In genomic region chr4:57318525-57319212, GRCm38 (mm10) we compare ENCODE assay signal across 7 mouse cellular contexts. TPM values are rescaled to one million over a fixed set of nuclear protein-coding genes. Genes with fewer than 3 reads are reported as not detected.
A peak's percentile ranks its signal among the peaks of the same experiment; 100 is the strongest.
DNase-seq lines count a peak whose midpoint lies in the region; ATAC-seq and TF ChIP-seq lines count a peak whose summit lies in the region.

No protein-coding gene starts in this region.

- H3K27me3 ChIP-seq in lung, embryonic 14.5 days (ENCODE audit: insufficient read depth, low read length) = no peaks in the 10 kb centered on the region
- no peaks in the 10 kb centered on the region; the same call in 1 of the 2 replicates for H3K27me3 ChIP-seq in embryonic facial prominence, embryonic 15.5 days
- no peaks in the 10 kb centered on the region for H3K27me3 ChIP-seq in liver, embryonic 13.5 days

- WGBS in lung, embryonic 14.5 days = 4% methylated on average over 10 of the region's 10 CpGs
- WGBS in lung, adult 2 months = 15% methylated on average over 10 of the region's 10 CpGs
- WGBS in embryonic facial prominence, embryonic 15.5 days = 24% methylated on average over 10 of the region's 10 CpGs
- 31% methylated on average over 10 of the region's 10 CpGs for WGBS in liver, embryonic 13.5 days (ENCODE audit: insufficient replicate concordance)

- TF ChIP-seq POLR2A in lung, adult 2 months (IDR thresholded peaks at IDR 0.05; ENCODE audit: borderline replicate concordance, extremely low read depth, low read depth, low read length) = no peak

- ATAC-seq in lung, embryonic 14.5 days (ENCODE audit: insufficient read depth) = peak; percentile 81
- ATAC-seq in embryonic facial prominence, embryonic 15.5 days (ENCODE audit: insufficient number of reproducible peaks, low FRiP score, low TSS enrichment, low read depth) = no peak
- peak; percentile 51; the same call in 1 of the 2 replicates for ATAC-seq in liver, embryonic 13.5 days (ENCODE audit: low read depth)
- ATAC-seq in activated CD4-positive, CD25-positive, alpha-beta regulatory T cell, adult 4 months = no peak

- H3K9ac ChIP-seq in lung, embryonic 14.5 days = no peak overlapping the region
- no peak overlapping the region for H3K9ac ChIP-seq in embryonic facial prominence, embryonic 15.5 days
- no peak overlapping the region for H3K9ac ChIP-seq in liver, embryonic 13.5 days

- no peak overlapping the region for H3K4me3 ChIP-seq in lung, embryonic 14.5 days (ENCODE audit: low read depth, low read length)
- H3K4me3 ChIP-seq in lung, adult 2 months (replicated peaks; ENCODE audit: extremely low read depth, low read depth, low read length) = no peak overlapping the region
- no peak overlapping the region for H3K4me3 ChIP-seq in embryonic facial prominence, embryonic 15.5 days (replicated peaks)
- H3K4me3 ChIP-seq in liver, embryonic 13.5 days (replicated peaks) = no peak overlapping the region

- peaks cover 7% of the 10 kb centered on the region for H3K4me1 ChIP-seq in lung, embryonic 14.5 days (ENCODE audit: insufficient read depth)
- peaks cover 4% of the 10 kb centered on the region for H3K4me1 ChIP-seq in lung, adult 2 months (ENCODE audit: control insufficient read depth, insufficient read depth, low read length)
- peaks cover 16% of the 10 kb centered on the region for H3K4me1 ChIP-seq in embryonic facial prominence, embryonic 15.5 days
- H3K4me1 ChIP-seq in liver, embryonic 13.5 days (replicated peaks) = peaks cover 9% of the 10 kb centered on the region; the same call in 1 of the 2 replicates

- peak; percentile 89 for DNase-seq in lung, embryonic 14.5 days
- DNase-seq in lung, adult 2 months = no peak
- DNase-seq in kidney, adult 18-20 months = peak; percentile 83
- DNase-seq in liver, embryonic 13.5 days = no peak
- no peak for DNase-seq in thymus, postnatal 14 days

- H3K4me2 ChIP-seq in lung, embryonic 14.5 days = peak overlapping the region; percentile 1; the same call in 1 of the 2 replicates
- H3K4me2 ChIP-seq in embryonic facial prominence, embryonic 15.5 days (replicated peaks) = no peak overlapping the region
- H3K4me2 ChIP-seq in liver, embryonic 13.5 days = 0 out of 2 replicates have a peak overlapping the region, but pooled peaks have one; percentile 10

- H3K27ac ChIP-seq in lung, embryonic 14.5 days (ENCODE audit: low read depth) = peak overlapping the region; percentile 59
- peak overlapping the region; percentile 44; the same call in 1 of the 2 replicates for H3K27ac ChIP-seq in embryonic facial prominence, embryonic 15.5 days (replicated peaks)
- H3K27ac ChIP-seq in liver, embryonic 13.5 days = no peak overlapping the region; the same call in 1 of the 2 replicates

- no peaks in the 10 kb centered on the region for H3K9me3 ChIP-seq in lung, embryonic 14.5 days (ENCODE audit: low read depth, low read length)
- no peaks in the 10 kb centered on the region for H3K9me3 ChIP-seq in embryonic facial prominence, embryonic 15.5 days (replicated peaks)
- H3K9me3 ChIP-seq in liver, embryonic 13.5 days (replicated peaks) = no peaks in the 10 kb centered on the region

- H3K36me3 ChIP-seq in lung, embryonic 14.5 days (ENCODE audit: insufficient read depth) = no peaks in the 10 kb centered on the region
- H3K36me3 ChIP-seq in embryonic facial prominence, embryonic 15.5 days = no peaks in the 10 kb centered on the region
- H3K36me3 ChIP-seq in liver, embryonic 13.5 days = no peaks in the 10 kb centered on the region

- TF ChIP-seq CTCF in lung, embryonic 14.5 days (IDR thresholded peaks at IDR 0.05; ENCODE audit: low read depth) = no peak
- no peak for TF ChIP-seq CTCF in lung, adult 2 months (IDR thresholded peaks at IDR 0.05; ENCODE audit: insufficient read depth, low read length)

RNA-seq across cellular contexts. Expression of gene Ptpn3, which starts 17.0 kb away (rescaled TPM):
- 4.4 and 4.9 TPM in 2 replicates for polyA plus RNA-seq in lung, embryonic 14.5 days (2014; fragmentation: Nextera tagmentation; extraction: Ambion mirVana)
- polyA plus RNA-seq in lung, adult 2 months (2012; rRNA removed) = 7.8 and 10.8 TPM in 2 replicates
- polyA plus RNA-seq in embryonic facial prominence, embryonic 15.5 days (2015; fragmentation: Nextera tagmentation; extraction: Ambion mirVana) = 4.9 and 5.7 TPM in 2 replicates
- polyA plus RNA-seq in liver, embryonic 13.5 days (2015; fragmentation: Nextera tagmentation; extraction: Ambion mirVana) = 0.36 and 0.59 TPM in 2 replicates
- 1 to 10 TPM; 1.6 to 2.0 TPM for polyA plus RNA-seq in activated CD4-positive, CD25-positive, alpha-beta regulatory T cell, adult 4 months (2017; shearing (Covaris generic))

Comparison
In these comparisons a context has a peak if more than half of its experiments do, and no peak if none do; other contexts are left out.
1. DNase-seq: peak in lung, embryonic 14.5 days (single experiment) and kidney, adult 18-20 months (single experiment); none in lung, adult 2 months (single experiment), liver, embryonic 13.5 days (single experiment) and thymus, postnatal 14 days (single experiment).
2. ATAC-seq: peak in lung, embryonic 14.5 days (single experiment) and liver, embryonic 13.5 days (single experiment); none in embryonic facial prominence, embryonic 15.5 days (single experiment) and activated CD4-positive, CD25-positive, alpha-beta regulatory T cell, adult 4 months (single experiment).